Mouse (Mus musculus): ENCODE measurements around the gene Cyp4f39.
A peak's percentile ranks its signal among the peaks of the same experiment; 100 is the strongest.
"Not testable (repeated sequence)": the region's sequence is repeated elsewhere in the genome, so short reads cannot be mapped to it uniquely, and the experiment has no call there.

Gene Cyp4f39

GRCm38 (mm10) chr17:32526341-32526740 is 73.8 kb downstream of the Cyp4f39 start:
- DNase-seq (ENCODE audit: extremely low read depth, insufficient read length, low spot score), result not testable (repeated sequence)

GRCm38 (mm10) chr17:32527748-32528147 is 75.2 kb downstream of the Cyp4f39 start:
- DNase-seq (ENCODE audit: extremely low read depth, insufficient read length, low spot score), result no peak

- DNase-seq (ENCODE audit: extremely low read depth, insufficient read length, low spot score), result peak; percentile 46
Observed at GRCm38 (mm10) chr17:32528408-32529337, 76.2 kb downstream of the Cyp4f39 start.

DNA sequence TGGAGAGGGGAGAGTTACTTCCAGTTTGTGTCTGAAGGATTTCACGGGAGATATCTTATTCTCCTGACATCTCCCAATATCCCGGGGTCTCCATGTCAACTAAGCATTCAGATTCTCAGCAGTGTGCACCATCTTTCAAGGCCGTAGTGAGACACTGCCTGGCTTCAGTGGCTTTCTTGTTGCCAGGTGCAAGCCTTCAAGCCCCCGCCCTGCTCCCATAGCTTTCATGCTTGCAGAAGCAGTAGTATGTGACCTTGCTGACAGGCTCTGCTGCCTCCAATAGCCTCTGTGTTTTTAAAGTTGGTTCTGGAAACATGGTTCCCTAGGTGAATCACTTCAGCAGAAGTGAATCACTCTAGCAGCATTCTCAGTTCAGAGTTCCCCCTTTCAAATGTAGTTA is 79.8 kb downstream of the Cyp4f39 start:
- DNase-seq (ENCODE audit: extremely low read depth, insufficient read length, low spot score), result not testable (repeated sequence)

DNA sequence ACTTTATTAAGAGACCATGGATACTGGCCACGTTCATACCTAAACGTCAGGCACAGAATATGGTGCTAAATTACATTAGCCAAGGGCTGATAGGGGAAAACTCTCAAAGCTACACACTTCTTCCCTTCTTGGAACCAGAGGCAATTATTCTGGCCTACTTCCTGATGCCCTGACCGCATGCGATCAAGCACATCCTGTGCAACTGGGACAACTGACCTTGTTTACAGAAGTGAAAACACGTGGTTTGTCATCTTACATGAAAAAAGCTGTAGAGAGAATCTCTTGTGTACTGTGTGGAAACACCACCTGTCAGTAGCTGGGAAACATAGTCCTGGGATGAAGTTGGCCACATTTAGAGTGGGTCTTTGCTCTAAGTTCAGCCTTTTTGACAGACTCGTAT is 81.5 kb downstream of the Cyp4f39 start:
- no peak for DNase-seq (ENCODE audit: extremely low read depth, insufficient read length, low spot score)

- peak; percentile 75 for DNase-seq (ENCODE audit: extremely low read depth, insufficient read length, low spot score)
Observed at GRCm38 (mm10) chr17:32536051-32536866, 83.7 kb downstream of the Cyp4f39 start, which contains the start of gene Cyp4f16. Cyp4f16 (plus strand) TSS chr17:32536558.

GRCm38 (mm10) chr17:32536867-32537250 is 84.3 kb downstream of the Cyp4f39 start:
- DNase-seq (ENCODE audit: extremely low read depth, insufficient read length, low spot score), result peak; percentile 69
